Mouse (Mus musculus) mouse embryonic stem cell (cell line): Measurements from ENCODE around the gene St6galnac3.

Experiments used
- in situ Hi-C, 2 experiments: fragments of 300-500 bp; cut with MboI; formaldehyde crosslinking; loops; 1 replicate in 1 of 2; 3 replicates in 1 of 2; pipeline ENCODE4 v1.14.3; 2019 to 2020; ENCODE audit warnings: low sequenced_read_pairs in 2 of 2, low pct_unique_long_range_greater_than_20kb in 1 of 2, mixed read lengths in 1 of 2; ENCODE audit not compliant: unreplicated experiment in 1 of 2

Gene St6galnac3

GRCm38 (mm10) chr3:153460173-153460572 is 264.8 kb downstream of the St6galnac3 start:
- in situ Hi-C loops: no loop called here

GRCm38 (mm10) chr3:153458593-153458992 is 266.4 kb downstream of the St6galnac3 start:
- in situ Hi-C loops: no loop called here

- in situ Hi-C loops: no loop called here
These were observed 267.3 kb downstream of the St6galnac3 start for GRCm38 (mm10) chr3:153457701-153458100.

GRCm38 (mm10) chr3:153457203-153457602 is 267.8 kb downstream of the St6galnac3 start:
- in situ Hi-C loops: no loop called here

- in situ Hi-C loops: no loop called here
These were observed 268.7 kb downstream of the St6galnac3 start for GRCm38 (mm10) chr3:153456227-153456626.

GRCm38 (mm10) chr3:153453127-153454049 is 271.6 kb downstream of the St6galnac3 start:
- in situ Hi-C loops: no loop called here

GRCm38 (mm10) chr3:153452299-153452996 is 272.5 kb downstream of the St6galnac3 start:
- in situ Hi-C loops: no loop called here

- in situ Hi-C loops: no loop called here
These were observed 283.6 kb downstream of the St6galnac3 start for GRCm38 (mm10) chr3:153441329-153441728.

GRCm38 (mm10) chr3:153436076-153437021 is 288.6 kb downstream of the St6galnac3 start:
- in situ Hi-C loops: no loop called here

GRCm38 (mm10) chr3:153433010-153433409 is 292.0 kb downstream of the St6galnac3 start:
- in situ Hi-C loops: no loop called here

GRCm38 (mm10) chr3:153432053-153432816 is 292.7 kb downstream of the St6galnac3 start:
- in situ Hi-C loops: no loop called here

GRCm38 (mm10) chr3:153429840-153430239 is 295.1 kb downstream of the St6galnac3 start:
- in situ Hi-C loops: no loop called here

GRCm38 (mm10) chr3:153421918-153422290 is 303.1 kb downstream of the St6galnac3 start:
- in situ Hi-C loops: no loop called here

- in situ Hi-C loops: no loop called here
These were observed 303.7 kb downstream of the St6galnac3 start for GRCm38 (mm10) chr3:153421060-153421917.

- in situ Hi-C loops: no loop called here
These were observed 305.6 kb downstream of the St6galnac3 start for GRCm38 (mm10) chr3:153419331-153419730.

- in situ Hi-C loops: no loop called here
These were observed 308.0 kb downstream of the St6galnac3 start for GRCm38 (mm10) chr3:153417001-153417400.

- in situ Hi-C loops: no loop called here
These were observed 308.6 kb downstream of the St6galnac3 start for GRCm38 (mm10) chr3:153416383-153416782.
